Mouse (Mus musculus) stomach, embryonic 14.5 days (tissue): Measurements from ENCODE around the gene Ism1. TPM values are rescaled to one million over a fixed set of nuclear protein-coding genes. Genes with fewer than 3 reads are reported as not detected.

ENCODE experiments used
- ATAC-seq: fragments of 200-750 bp; cut with Nextera tagmentation; 2 replicates; pipeline ENCODE4 v1.8.0; 2017; ENCODE audit warnings: low read depth, moderate TSS enrichment; ENCODE audit not compliant: insufficient number of reproducible peaks, insufficient read depth, low FRiP score
- H3K27ac ChIP-seq: fragments of 300-500 bp; sonication (generic); 2 replicates; pipeline ENCODE4 v1.5.1; 2014; ENCODE audit warnings: mild to moderate bottlenecking, low read length, moderate library complexity, mixed read lengths
- H3K27me3 ChIP-seq: fragments of 300-500 bp; sonication (generic); 2 replicates; pipeline ENCODE4 v1.6.1; 2014; ENCODE audit warnings: low read length, control low read depth, mixed read lengths; ENCODE audit not compliant: control insufficient read depth, insufficient read depth
- H3K36me3 ChIP-seq: fragments of 300-500 bp; sonication (generic); 2 replicates; pipeline ENCODE4 v1.6.1; 2014; ENCODE audit warnings: mild to moderate bottlenecking, control low read depth, low read length, moderate library complexity, mixed read lengths; ENCODE audit not compliant: control insufficient read depth, insufficient read depth
- H3K4me1 ChIP-seq: fragments of 300-500 bp; sonication (generic); 2 replicates; pipeline ENCODE4 v1.6.1; 2014; ENCODE audit warnings: low read length, control low read depth, mixed read lengths; ENCODE audit not compliant: control insufficient read depth, insufficient read depth
- H3K4me2 ChIP-seq: fragments of 300-500 bp; sonication (generic); replicated peaks from 2 replicates; pipeline ENCODE4 v1.6.1; 2014; ENCODE audit warnings: low read depth, low read length, control low read depth
- H3K4me3 ChIP-seq: fragments of 300-500 bp; sonication (generic); 2 replicates; pipeline ENCODE4 v1.5.1; 2014; ENCODE audit warnings: low read depth, low read length, control low read depth
- H3K9ac ChIP-seq: fragments of 300-500 bp; sonication (generic); replicated peaks from 2 replicates; pipeline ENCODE4 v1.6.1; 2014; ENCODE audit warnings: low read depth, mild to moderate bottlenecking, control low read depth, low read length, moderate library complexity, mixed read lengths
- H3K9me3 ChIP-seq: fragments of 300-500 bp; sonication (generic); 2 replicates; pipeline ENCODE4 v1.6.1; 2016; ENCODE audit warnings: low read depth, low read length, control low read depth; ENCODE audit not compliant: control insufficient read depth
- WGBS: fragments of 180-500 bp; shearing (Covaris S2); extraction: QIAGEN DNeasy Blood & Tissue Kit; methylation state at CpG from one replicate; pipeline ENCODE4 v1.1.7; 2014; 5-methylcytosine and 5-hydroxymethylcytosine counted together
- polyA plus RNA-seq: library from polyadenylated mRNA; unstranded; fragments of >200 nt; fragmentation: Nextera tagmentation; extraction: Ambion mirVana; gene quantifications from 2 replicates; pipeline ENCODE4 v1.2.1, GENCODE M21; 2014

Gene Ism1
- polyA plus RNA-seq, 1 experiment from 2014 or later: 3.2 TPM

GRCm38 (mm10) chr2:139804041-139804440 lies 126.1 kb downstream of the Ism1 start:
- H3K4me2 ChIP-seq: no peak overlapping the region
- H3K4me3 ChIP-seq: no peak overlapping the region
- H3K9ac ChIP-seq: no peak overlapping the region
- no peak overlapping the region for H3K27ac ChIP-seq
- H3K9me3 ChIP-seq: no peaks in the 10 kb centered on the region
- no peaks in the 10 kb centered on the region for H3K36me3 ChIP-seq
- 68% methylated on average over 7 of the region's 7 CpGs for WGBS
- H3K4me1 ChIP-seq: no peaks in the 10 kb centered on the region
- no peak for ATAC-seq
- no peaks in the 10 kb centered on the region for H3K27me3 ChIP-seq

GRCm38 (mm10) chr2:139807887-139808286 lies 129.9 kb downstream of the Ism1 start:
- H3K27me3 ChIP-seq: no peaks in the 10 kb centered on the region
- H3K36me3 ChIP-seq: no peaks in the 10 kb centered on the region
- no peaks in the 10 kb centered on the region for H3K4me1 ChIP-seq
- 89% methylated on average over 6 of the region's 6 CpGs for WGBS
- no peak overlapping the region for H3K4me3 ChIP-seq
- H3K27ac ChIP-seq: no peak overlapping the region
- no peak overlapping the region for H3K4me2 ChIP-seq
- H3K9ac ChIP-seq: no peak overlapping the region
- H3K9me3 ChIP-seq: no peaks in the 10 kb centered on the region
- ATAC-seq: no peak

Other genes starting within 250 kb of the Ism1 start
- gene Sptlc3, start 184.3 kb upstream of the Ism1 start, polyA plus RNA-seq: 5.6 and 6.2 TPM in 2 replicates